Mouse (Mus musculus): Measurements from ENCODE around the gene Dnaic1.

Dnaic1 gene

GRCm38 (mm10) chr4:41569411-41569885, at the start of gene Dnaic1, which contains the start of gene Fam219a:
Gene Dnaic1 (plus strand): TSS chr4:41569775.
Gene Fam219a (minus strand): TSS chr4:41569538.
- DNase-seq (ENCODE audit: low spot score) = peak; percentile 99

DNA sequence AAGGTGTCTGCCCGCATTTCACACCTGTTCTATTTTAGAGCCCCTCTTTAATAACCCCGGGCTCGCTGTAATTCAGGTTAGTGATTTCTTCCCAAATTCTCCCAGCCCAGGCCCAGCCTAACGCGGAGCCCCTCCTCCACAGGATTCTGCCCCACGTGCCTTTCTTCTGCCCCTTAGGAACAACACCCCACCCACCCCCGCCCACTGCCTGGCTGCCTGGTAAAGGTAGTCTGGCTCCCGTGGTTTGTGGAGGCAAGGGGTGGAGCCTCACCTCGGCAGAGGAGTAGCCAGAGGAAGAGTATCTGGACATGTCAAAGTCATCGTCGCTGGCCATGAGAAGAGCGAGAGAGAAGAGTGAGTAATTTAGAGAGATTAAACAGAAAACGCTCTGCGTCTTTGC, 48.9 kb upstream of the Dnaic1 start:
- no peak for DNase-seq (ENCODE audit: low spot score)

DNA sequence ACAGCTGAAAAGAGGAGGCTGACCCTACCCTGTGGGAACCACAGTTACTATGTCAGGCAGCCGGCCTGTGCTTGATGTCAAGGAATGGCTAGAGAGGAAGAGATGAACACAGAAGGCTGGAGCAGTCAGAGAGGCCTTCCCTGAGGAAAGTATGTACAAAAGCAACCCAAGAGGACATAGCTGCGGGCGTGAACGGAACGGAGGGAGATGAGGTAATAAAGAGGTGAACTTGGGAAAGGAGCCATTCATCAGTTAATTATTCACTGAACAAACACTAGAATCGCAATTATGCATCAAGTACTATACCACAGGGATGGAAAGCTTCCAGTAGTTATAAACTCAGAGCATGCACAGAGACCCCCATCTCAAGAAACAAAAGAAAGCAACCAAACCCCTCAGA, 47.4 kb upstream of the Dnaic1 start:
- no peak for DNase-seq (ENCODE audit: low spot score)

DNA sequence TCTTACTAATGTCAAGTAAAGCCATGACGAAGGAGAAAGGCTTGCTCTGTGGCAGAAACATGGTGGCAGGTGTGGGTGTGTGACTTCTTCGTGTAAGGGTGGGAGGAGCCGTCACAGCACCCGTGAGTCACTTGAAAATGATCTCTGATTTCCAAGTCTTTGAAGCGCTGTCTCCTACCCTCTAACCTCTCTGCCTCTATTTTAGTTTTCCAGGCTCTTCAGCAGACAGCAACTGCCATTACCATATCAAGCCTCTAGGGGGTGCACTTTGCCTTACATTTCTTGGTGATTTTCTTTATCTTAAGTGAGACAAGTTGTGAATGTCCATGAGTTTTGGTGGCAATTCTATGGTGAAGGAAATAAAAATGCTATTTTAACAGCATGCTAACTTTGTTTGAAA, 46.8 kb upstream of the Dnaic1 start:
- DNase-seq (ENCODE audit: low spot score) = no peak

- no peak for DNase-seq (ENCODE audit: low spot score)
Measured at GRCm38 (mm10) chr4:41523839-41524238, 45.7 kb upstream of the Dnaic1 start.

GRCm38 (mm10) chr4:41524829-41525228, 44.7 kb upstream of the Dnaic1 start:
- no peak for DNase-seq (ENCODE audit: low spot score)

- DNase-seq (ENCODE audit: low spot score) = no peak
Measured at GRCm38 (mm10) chr4:41526553-41526952, 43.0 kb upstream of the Dnaic1 start.

GRCm38 (mm10) chr4:41527076-41527475, 42.5 kb upstream of the Dnaic1 start:
- DNase-seq (ENCODE audit: low spot score) = no peak

DNA sequence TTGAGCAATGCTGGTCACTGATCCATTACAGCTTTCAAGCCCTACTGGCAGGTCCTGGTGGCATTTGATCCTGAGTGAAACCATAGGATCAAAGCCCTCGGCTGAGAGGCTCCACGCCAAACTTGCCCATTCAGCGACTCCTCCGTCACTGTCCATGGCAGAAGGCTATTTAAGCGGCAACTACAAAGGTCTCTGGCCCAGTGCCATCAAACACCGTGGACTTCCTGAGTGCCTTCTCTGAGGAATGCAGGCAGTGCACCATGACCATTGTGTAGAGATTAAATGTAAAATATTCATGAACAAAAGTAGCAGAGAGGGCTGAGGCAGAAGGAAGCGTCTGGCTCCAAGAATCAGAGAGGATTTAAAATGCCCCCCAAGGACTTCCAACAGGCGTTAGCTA, 41.6 kb upstream of the Dnaic1 start:
- no peak for DNase-seq (ENCODE audit: low spot score)

DNA sequence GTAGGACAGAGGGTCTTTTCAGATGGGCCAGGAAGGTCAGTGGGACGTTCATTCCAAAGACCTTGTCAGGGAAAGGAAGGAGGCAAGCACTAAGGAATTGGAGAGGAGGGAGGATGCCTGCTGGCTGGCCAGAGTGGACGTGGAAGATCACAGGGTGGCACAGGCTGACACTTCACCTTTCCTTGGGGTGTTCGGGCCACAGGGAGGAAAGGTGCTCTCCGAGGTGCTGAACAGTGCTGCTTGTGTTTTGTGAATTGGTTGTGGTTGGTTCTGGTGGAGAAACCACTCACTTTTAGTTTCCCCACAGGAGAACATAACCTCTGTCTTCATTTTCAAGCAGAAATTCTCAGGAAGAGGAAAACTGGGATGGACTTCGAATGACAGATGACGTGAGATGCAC, 37.2 kb upstream of the Dnaic1 start:
- no peak for DNase-seq (ENCODE audit: low spot score)

DNA sequence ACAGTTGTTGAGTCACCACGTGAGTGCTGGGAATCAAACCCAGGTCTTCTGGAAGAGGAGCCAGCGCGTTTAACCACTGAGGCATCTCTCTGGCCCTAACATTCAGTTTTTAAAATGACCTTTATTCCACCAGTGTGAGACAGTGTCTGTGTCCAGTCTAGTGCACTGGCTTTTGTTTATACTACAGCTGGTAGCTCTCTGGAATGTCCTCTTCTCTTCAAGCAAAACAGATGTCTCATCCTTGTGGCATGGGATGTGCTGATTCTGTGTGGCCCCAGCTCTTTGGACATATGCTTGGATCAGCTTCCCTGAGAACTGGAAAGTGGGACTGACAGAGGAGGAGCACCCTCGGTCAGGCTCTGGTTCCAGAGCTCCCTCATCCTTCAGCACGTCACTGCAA, 34.7 kb upstream of the Dnaic1 start:
- no peak for DNase-seq (ENCODE audit: low spot score)

- DNase-seq (ENCODE audit: low spot score) = no peak
Measured at GRCm38 (mm10) chr4:41542136-41542535, 27.4 kb upstream of the Dnaic1 start.

GRCm38 (mm10) chr4:41545985-41546384, 23.6 kb upstream of the Dnaic1 start:
- DNase-seq (ENCODE audit: low spot score) = no peak

DNA sequence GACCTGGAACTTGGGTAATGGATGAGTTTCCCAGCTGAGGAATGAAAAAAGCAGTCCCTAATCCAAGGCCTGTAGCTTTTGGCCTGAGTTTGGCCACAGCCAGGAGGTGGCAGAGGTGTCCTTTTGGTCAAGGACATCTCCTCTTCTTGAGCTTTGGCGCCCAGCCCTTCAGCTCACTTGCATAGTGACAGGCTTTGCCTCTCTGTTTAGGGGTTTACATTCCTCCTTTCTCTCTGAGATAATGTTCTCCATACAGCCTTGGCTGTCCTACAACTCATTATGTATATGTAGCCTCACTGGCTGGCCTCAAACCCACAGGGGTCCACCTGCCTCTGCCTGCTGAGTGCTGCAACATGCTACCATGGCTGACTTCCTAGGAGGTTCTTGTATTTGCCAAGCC, 22.5 kb upstream of the Dnaic1 start:
- DNase-seq (ENCODE audit: low spot score) = no peak

DNA sequence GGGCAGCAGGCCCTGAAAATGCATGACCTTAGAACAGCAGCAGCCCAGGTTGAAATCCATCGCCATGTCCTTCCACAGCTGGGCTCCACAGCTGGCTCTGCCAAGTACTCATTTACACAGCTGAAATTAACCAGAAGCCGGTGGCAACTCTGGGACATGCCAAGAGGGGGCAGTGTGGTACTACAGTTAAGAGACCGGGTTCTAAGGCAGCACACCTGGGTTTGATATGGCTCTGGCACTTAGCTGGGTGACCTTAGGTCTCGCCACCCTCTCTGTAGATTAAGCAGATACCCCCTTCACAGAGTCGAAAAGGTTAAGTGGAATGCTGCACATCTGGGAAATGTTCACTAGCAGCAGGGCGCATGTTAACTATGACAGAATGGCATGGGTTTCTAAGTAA, 17.0 kb upstream of the Dnaic1 start:
- peak; percentile 73 for DNase-seq (ENCODE audit: low spot score)

- no peak for DNase-seq (ENCODE audit: low spot score)
Measured at GRCm38 (mm10) chr4:41553116-41553515, 16.5 kb upstream of the Dnaic1 start.

- DNase-seq (ENCODE audit: low spot score) = no peak
Measured at GRCm38 (mm10) chr4:41554994-41555663, 14.4 kb upstream of the Dnaic1 start.

- no peak for DNase-seq (ENCODE audit: low spot score)
Measured at GRCm38 (mm10) chr4:41556311-41556953, 13.1 kb upstream of the Dnaic1 start.

GRCm38 (mm10) chr4:41557092-41557491, 12.5 kb upstream of the Dnaic1 start:
- DNase-seq (ENCODE audit: low spot score) = no peak

- DNase-seq (ENCODE audit: low spot score) = no peak
Measured at GRCm38 (mm10) chr4:41563297-41563696, 6.3 kb upstream of the Dnaic1 start.

GRCm38 (mm10) chr4:41566123-41566522, 3.5 kb upstream of the Dnaic1 start:
- DNase-seq (ENCODE audit: low spot score) = peak; percentile 41

DNA sequence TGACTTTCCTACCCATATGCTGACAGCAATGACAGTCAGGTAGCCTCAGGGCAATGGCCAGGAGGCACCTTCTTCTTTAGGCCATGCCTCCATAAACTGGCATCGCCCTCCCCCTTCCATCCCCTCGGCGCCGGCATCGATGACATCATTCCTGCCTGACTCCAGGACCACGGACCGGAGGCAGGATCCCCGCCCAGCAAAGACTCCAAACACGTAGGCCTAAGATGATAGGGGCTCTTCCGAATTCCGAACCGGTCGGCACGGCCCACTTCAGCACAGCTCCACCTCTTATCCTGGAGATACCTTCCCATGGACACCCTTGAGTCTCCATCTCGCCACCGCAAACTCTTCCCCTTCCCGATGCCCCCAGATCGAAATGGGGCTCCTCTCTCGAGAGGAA, 1.3 kb upstream of the Dnaic1 start:
- no peak for DNase-seq (ENCODE audit: low spot score)

DNA sequence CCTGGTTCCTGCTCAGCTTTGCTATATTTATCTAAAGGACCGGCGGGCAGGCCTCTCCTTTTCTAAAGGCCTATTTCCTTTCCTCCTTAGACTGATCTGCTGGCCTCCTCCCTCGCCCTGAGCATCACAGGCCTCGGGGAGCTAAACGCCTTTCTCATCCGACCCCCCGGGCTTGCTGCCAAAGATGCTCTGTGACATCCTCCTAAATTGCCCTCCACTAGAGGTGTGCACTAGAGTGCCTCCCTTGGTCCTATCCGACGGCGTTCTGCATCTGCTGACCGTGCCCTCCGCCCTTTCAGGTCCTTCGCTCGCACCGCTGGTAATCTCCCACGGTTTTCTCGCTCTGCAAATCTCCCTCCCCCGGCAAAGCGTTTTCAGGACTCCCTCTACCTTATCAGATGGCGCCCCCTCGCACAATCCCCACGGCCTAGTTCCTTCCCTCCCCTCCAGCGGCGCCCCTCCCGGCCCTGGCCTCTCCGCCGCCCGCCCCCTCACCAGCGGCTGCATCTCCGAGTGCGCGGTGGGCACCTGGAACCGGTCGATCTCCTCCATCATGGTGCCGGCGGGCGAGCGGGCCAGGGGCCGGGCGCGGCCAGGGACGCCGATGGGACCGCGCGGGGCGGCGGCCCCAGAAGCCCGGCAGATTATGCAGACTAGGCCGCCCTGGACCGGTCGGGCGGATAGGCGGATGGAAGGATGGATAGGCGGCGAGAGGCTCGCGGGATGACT, 729 bp upstream of the Dnaic1 start:
- DNase-seq (ENCODE audit: low spot score) = no peak
